Mouse (Mus musculus) embryonic fibroblast, embryonic 13.5 days (primary cell): Measurements from ENCODE around the gene Fcgrt. TPM values are rescaled to one million over a fixed set of nuclear protein-coding genes. Genes with fewer than 3 reads are reported as not detected.

Experiments used
- H3K27ac ChIP-seq: 2 replicates; pipeline ENCODE4 v1.5.1; 2012; ENCODE audit warnings: low read length, control low read depth, inconsistent platforms; ENCODE audit not compliant: insufficient read depth
- H3K4me1 ChIP-seq: 2 replicates; pipeline ENCODE4 v1.6.1; 2011; ENCODE audit warnings: low read length; ENCODE audit not compliant: control insufficient read depth, insufficient read depth
- H3K4me3 ChIP-seq: 2 replicates; pipeline ENCODE4 v1.5.1; 2011; ENCODE audit warnings: mild to moderate bottlenecking, control low read depth, low read length; ENCODE audit not compliant: insufficient read depth
- CTCF ChIP-seq: IDR thresholded peaks from 2 replicates; pipeline ENCODE4 v1.5.1; 2011; ENCODE audit warnings: mild to moderate bottlenecking, control low read depth, low read length, moderate library complexity, borderline replicate concordance; ENCODE audit not compliant: insufficient read depth
- POLR2A ChIP-seq: IDR thresholded peaks from 2 replicates; pipeline ENCODE4 v1.6.1; 2011; ENCODE audit warnings: low read depth, mild to moderate bottlenecking, control low read depth, low read length, moderate library complexity
- polyA plus RNA-seq: library from polyadenylated mRNA; stranded (reverse); fragments of >200 nt; gene quantifications from 2 replicates; pipeline ENCODE4 v1.2.4, GENCODE M21; 2011; ENCODE audit warnings: low read depth; ENCODE audit not compliant: missing spikeins, insufficient read length

Gene Fcgrt
- polyA plus RNA-seq, 1 experiment: 64.3 TPM

DNA sequence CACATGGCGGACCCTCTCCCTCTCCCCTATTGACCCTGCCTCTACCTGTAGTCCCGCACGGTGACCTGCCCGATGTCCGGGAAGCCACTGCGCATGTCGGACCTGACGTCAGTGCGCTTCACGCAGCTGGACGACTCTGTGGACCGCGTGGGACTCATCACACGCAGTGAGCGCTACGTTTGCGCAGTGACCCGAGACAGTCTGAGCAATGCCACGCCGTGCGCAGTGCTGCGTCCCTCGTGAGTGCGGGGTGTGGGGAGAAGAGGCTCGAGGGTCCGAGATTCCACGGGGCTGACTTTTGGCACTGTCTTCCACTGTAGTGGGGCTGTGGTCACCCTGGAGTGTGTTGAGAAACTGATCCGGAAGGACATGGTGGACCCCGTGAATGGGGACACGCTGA lies 27.1 kb downstream of the Fcgrt start:
- TF ChIP-seq POLR2A (no peak), CTCF (no peak)
- Histone ChIP-seq H3K4me1 (peaks cover 9% of the 10 kb centered on the region; the same call in 1 of the 2 replicates), H3K27ac (no peak overlapping the region), H3K4me3 (no peak overlapping the region)

- TF ChIP-seq CTCF: no peak
- TF ChIP-seq POLR2A: no peak
Measured at GRCm38 (mm10) chr7:45075405-45075804, 28.2 kb downstream of the Fcgrt start.

DNA sequence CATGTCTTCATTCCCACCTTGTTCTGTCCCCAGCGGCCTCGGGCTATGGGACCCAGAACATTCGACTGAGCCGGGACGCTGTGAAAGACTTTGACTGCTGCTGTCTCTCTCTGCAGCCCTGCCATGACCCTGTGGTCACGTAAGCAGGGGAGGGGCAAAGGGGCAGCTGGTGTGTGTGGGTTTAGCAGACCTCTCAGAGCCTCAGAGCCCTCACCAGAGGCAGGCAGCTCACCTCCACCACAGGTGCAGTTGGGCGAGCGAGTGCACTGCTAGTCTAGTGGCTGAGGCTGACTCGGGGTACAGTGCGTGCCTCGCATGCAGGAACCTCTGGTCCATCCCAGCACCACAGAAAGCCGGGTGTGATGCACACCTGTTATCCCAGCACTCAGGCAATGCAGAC lies 29.7 kb downstream of the Fcgrt start:
- H3K4me1 ChIP-seq: peaks cover 9% of the 10 kb centered on the region; the same call in 1 of the 2 replicates
- TF ChIP-seq CTCF: no peak
- no peak for TF ChIP-seq POLR2A
- H3K4me3 ChIP-seq: no peak overlapping the region
- no peak overlapping the region for H3K27ac ChIP-seq

More at GRCm38 (mm10) chr7:45075405-45075804, 28.2 kb downstream of the Fcgrt start:
- Histone ChIP-seq H3K4me1 (peaks cover 9% of the 10 kb centered on the region; the same call in 1 of the 2 replicates), H3K4me3 (no peak overlapping the region), H3K27ac (no peak overlapping the region; the same call in 1 of the 2 replicates)

GRCm38 (mm10) chr7:45073171-45073707 lies 30.4 kb downstream of the Fcgrt start:
- no peak overlapping the region for H3K4me3 ChIP-seq
- H3K27ac ChIP-seq: no peak overlapping the region
- TF ChIP-seq POLR2A (no peak), CTCF (no peak)
- peaks cover 9% of the 10 kb centered on the region; the same call in 1 of the 2 replicates for H3K4me1 ChIP-seq

- TF ChIP-seq POLR2A (no peak), CTCF (peak; percentile 41; the same call in 1 of the 2 replicates)
- peaks cover 9% of the 10 kb centered on the region; the same call in 1 of the 2 replicates for H3K4me1 ChIP-seq
- no peak overlapping the region for H3K27ac ChIP-seq
- no peak overlapping the region for H3K4me3 ChIP-seq
Measured at GRCm38 (mm10) chr7:45072230-45072629, 31.4 kb downstream of the Fcgrt start.

GRCm38 (mm10) chr7:45069671-45070070 lies 34.0 kb downstream of the Fcgrt start:
- Histone ChIP-seq H3K4me1 (no peaks in the 10 kb centered on the region), H3K27ac (no peak overlapping the region), H3K4me3 (no peak overlapping the region)
- no peak for TF ChIP-seq CTCF
- no peak for TF ChIP-seq POLR2A

DNA sequence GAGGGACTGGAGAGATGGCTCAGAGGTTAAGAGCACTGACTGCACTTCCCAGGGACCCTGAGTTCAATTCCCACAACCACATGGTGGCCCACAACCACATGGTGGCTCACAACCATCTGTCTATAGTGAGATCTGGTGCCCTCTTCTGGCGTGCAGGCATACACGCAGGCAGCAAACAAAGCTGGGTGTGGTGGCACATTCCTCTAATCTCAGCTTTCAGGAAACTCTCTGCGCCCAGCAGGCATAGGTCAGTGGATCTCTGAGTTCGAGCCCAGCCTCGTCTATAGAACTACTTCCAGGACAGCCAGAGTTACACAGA lies 35.7 kb downstream of the Fcgrt start:
- TF ChIP-seq CTCF (peak; percentile 88), POLR2A (no peak)
- Histone ChIP-seq H3K4me1 (0 out of 2 replicates have a peak, but pooled peaks cover 3% of the 10 kb centered on the region), H3K27ac (no peak overlapping the region), H3K4me3 (no peak overlapping the region)

DNA sequence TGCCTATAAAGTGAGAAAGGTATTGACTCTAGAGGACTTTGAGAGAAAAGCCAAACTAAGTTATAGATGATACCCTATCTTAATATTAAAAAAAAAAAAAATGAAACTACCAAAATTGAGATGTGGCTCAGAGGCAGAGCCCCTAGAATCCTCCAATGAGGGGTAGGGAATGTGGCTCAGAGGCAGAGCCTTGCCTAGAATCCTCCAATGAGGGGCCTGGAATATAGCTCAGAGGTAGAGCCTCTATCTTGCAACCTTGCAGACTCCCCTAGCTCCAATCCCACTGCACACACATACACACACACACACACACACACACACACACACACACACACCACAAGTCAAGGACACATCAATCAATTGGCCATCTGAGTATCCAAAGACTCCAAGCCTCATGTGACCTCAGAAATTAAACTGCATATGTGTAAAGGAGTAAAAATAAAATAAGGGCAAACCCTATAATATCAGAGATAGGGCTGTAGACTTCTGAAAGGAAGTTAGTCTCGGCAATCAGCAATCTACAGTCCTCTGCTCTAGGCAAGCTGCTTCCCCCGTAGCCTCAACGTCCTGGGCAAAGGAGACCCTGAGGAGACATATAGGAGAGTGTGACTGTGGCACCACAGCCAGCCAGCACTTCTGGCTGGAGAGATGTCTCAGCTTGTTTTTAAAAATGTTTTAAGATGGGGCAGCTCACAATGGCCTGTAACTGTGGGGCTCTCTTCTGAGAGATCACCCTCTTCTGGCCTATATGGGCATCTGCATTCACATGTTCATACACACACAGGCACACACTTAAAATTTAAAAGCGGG lies 36.3 kb downstream of the Fcgrt start:
- Histone ChIP-seq H3K4me3 (no peak overlapping the region), H3K27ac (no peak overlapping the region), H3K4me1 (0 out of 2 replicates have a peak, but pooled peaks cover 3% of the 10 kb centered on the region)
- TF ChIP-seq CTCF (no peak), POLR2A (no peak)

- H3K27ac ChIP-seq: peak within 1 kb of the TSS; percentile 94
- H3K4me1 ChIP-seq: peaks cover 7% of the 10 kb centered on the region
- TF ChIP-seq POLR2A (peak; percentile 80), CTCF (no peak)
- peak within 1 kb of the TSS; percentile 92 for H3K4me3 ChIP-seq
Measured at GRCm38 (mm10) chr7:45062239-45062835, 41.3 kb downstream of the Fcgrt start, which contains the start of the genes Nosip and Prrg2. Gene Nosip (plus strand): TSS chr7:45062429. Gene Prrg2 (minus strand): TSS chr7:45062677.

GRCm38 (mm10) chr7:45061532-45062075 lies 42.0 kb downstream of the Fcgrt start:
- Histone ChIP-seq H3K27ac (peak overlapping the region; percentile 45), H3K4me3 (peak overlapping the region; percentile 33), H3K4me1 (peaks cover 7% of the 10 kb centered on the region)
- no peak for TF ChIP-seq CTCF
- no peak for TF ChIP-seq POLR2A
